Mouse (Mus musculus): Measurements from ENCODE around the gene Zfp512.

GRCm38 (mm10) chr5:31527117-31527680 lies 75.0 kb downstream of the Zfp512 start:
- TF ChIP-seq TAL1 (IDR thresholded peaks at IDR 0.05; ENCODE audit: low read length) (no peak), GATA1 (IDR thresholded peaks at IDR 0.05; ENCODE audit: low read length) (no peak)
